Mouse (Mus musculus): ENCODE results near the gene Prr18.

Gene Prr18

GRCm38 (mm10) chr17:8341360-8341963, 4.2 kb downstream of the Prr18 start:
- no peak for DNase-seq

GRCm38 (mm10) chr17:8342706-8343105, 5.4 kb downstream of the Prr18 start:
- peak in 1 of 2 experiments; percentile 31 for DNase-seq

GRCm38 (mm10) chr17:8343416-8343815, 6.2 kb downstream of the Prr18 start:
- DNase-seq = no peak

- no peak for DNase-seq
Observed at GRCm38 (mm10) chr17:8347765-8348285, 10.6 kb downstream of the Prr18 start.

- DNase-seq = no peak
Observed at GRCm38 (mm10) chr17:8348941-8349340, 11.7 kb downstream of the Prr18 start.

- no peak for DNase-seq
Observed at GRCm38 (mm10) chr17:8351088-8351487, 13.8 kb downstream of the Prr18 start.

GRCm38 (mm10) chr17:8355692-8356091, 18.4 kb downstream of the Prr18 start, which contains the start of gene T2:
T2 (plus strand) TSS chr17:8355992.
- no peak for DNase-seq

GRCm38 (mm10) chr17:8357498-8357897, 20.2 kb downstream of the Prr18 start:
- no peak for DNase-seq

GRCm38 (mm10) chr17:8360876-8361275, 23.6 kb downstream of the Prr18 start:
- DNase-seq = no peak

- no peak for DNase-seq
Observed at GRCm38 (mm10) chr17:8361281-8362103, 24.2 kb downstream of the Prr18 start.

- DNase-seq = no peak
Observed at GRCm38 (mm10) chr17:8367514-8368480, 30.5 kb downstream of the Prr18 start.

GRCm38 (mm10) chr17:8368570-8368969, 31.3 kb downstream of the Prr18 start:
- no peak for DNase-seq

- DNase-seq = no peak
Observed at GRCm38 (mm10) chr17:8369171-8369570, 31.9 kb downstream of the Prr18 start.

GRCm38 (mm10) chr17:8370634-8371229, 33.5 kb downstream of the Prr18 start:
- no peak for DNase-seq

- DNase-seq = peak; percentile 66 to 77
Observed at GRCm38 (mm10) chr17:8371834-8372233, 34.6 kb downstream of the Prr18 start.

GRCm38 (mm10) chr17:8372286-8373046, 35.2 kb downstream of the Prr18 start:
- peak; percentile 55 to 70 for DNase-seq

GRCm38 (mm10) chr17:8377298-8377697, 40.0 kb downstream of the Prr18 start:
- DNase-seq = no peak

- DNase-seq = no peak
Observed at GRCm38 (mm10) chr17:8385441-8385840, 48.2 kb downstream of the Prr18 start.

GRCm38 (mm10) chr17:8388463-8388862, 51.2 kb downstream of the Prr18 start:
- no peak for DNase-seq

- DNase-seq = no peak
Observed at GRCm38 (mm10) chr17:8388990-8389789, 51.9 kb downstream of the Prr18 start.

GRCm38 (mm10) chr17:8389790-8390095, 52.5 kb downstream of the Prr18 start:
- no peak for DNase-seq
